Mouse (Mus musculus) mesoderm, embryonic 11.5 days (tissue): ENCODE measurements around the gene Il27.

Experiments used
- DNase-seq: peaks from one replicate; pipeline ENCODE4 v3.0.0-alpha.2; 2012; ENCODE audit warnings: low read depth, low spot score

Il27 gene

DNA sequence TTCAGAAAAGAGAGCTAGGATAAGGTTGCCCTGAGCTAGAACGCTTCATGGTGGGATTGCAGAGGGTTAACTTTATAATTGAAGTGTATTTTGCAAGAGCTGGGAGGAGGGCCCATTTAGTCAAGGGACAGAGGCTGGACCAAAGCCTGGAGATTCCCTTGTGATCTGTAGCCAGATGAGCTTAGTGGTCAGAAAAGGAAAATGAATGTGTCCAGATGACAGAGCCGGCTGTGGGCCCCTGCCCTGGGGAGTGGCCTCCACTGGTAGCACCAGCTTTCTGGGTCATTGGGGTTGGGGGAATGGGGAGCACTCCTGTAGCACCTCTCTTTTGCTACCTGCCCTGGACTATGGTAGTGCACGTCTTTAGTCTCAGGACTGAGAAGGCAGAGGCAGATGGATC lies 12.3 kb upstream of the Il27 start:
- DNase-seq: no peak

DNA sequence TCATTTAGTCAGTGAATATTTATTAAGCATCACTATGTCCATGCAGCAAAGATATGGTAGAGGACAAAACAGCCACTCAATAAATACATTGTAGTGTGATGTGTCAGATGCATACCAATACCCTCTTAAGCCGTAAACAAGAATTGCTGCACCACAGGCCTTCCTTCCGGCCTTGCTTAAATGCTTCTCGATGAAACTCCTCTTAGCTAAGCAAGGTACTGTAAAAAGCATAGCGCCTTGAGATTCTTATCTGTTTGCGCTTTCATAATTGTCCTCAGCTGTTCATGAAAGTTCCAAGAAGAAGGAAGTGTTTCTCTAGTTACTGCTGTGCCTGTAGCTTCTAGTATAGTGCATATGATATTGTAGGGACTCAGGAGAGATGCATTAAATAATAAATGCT lies 11.9 kb upstream of the Il27 start:
- no peak for DNase-seq

DNA sequence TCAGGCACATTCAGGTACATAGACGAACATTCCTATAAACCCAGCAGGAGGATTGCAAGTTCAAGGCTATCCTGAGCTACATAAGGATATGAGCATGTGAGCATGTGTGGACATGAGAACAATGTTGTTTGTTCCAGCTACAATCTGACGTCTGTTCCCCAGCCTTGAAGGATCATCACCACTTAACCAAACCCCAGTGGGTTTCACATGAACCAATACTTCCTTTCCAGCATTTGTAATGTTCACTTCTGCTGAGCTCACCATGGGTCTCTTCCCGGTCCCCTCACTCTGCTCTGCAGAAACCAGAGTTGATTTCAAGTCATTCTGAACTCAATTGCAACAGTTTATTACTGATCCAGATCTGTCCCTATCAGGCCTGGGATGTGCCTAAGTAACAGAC lies 7.9 kb upstream of the Il27 start:
- no peak for DNase-seq

DNA sequence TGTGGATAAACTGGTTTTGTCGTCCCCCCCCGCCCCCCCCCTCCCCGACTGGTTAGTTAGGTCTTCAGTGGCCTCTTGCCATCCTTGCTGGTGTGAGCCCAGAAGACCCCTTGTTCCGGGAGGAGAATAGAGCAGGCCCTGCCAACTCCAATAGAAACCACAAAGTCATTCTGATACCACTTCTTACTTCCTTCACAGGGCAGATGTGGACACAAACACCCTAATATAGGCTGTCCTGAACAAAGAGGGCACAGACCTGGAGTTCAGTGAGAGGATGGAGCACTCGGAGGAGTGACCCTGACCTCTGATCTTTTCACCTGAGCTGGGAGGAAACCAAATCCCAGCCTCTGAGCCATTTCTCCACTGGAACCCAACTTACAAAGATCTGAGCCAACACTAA lies 7.2 kb upstream of the Il27 start:
- DNase-seq: no peak

DNA sequence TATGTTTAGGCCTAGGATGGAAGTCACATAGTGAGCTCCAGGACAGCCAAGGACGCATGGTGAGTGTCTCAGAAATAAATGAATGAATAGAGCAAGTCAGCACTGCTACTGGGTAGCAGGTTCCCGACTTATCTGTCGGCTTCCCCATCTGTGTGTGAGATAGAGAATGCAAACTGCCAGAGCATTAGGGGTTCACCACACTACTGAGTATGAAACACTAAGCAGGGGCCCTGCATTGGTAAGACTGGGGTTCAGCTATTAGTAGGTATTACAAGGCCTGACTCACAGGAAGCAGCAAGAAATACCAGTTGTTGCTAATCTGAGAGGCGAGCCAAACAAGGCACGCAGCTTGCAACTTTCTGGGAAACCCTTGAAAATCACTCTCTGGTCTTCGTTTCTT lies 4.2 kb upstream of the Il27 start:
- DNase-seq: no peak

DNA sequence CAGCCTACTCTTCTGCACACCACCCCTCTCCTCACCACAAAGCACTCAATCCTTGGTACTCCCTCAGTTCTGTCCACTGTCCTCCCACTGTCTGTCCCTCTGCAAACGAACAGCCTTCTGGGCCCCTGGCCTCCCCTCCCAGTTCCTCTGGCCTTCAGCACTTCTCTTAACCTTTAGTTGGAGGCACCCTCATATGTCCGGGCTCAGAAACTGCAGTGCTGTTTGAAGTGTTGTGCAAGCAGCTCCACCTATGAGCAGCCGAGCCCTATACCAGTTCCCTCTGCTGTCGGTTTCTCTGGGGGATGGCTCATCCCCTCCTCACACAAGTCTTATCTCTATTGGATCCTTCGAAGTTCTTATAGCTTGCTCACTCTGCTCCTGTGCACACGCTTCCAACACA lies 1.7 kb upstream of the Il27 start:
- DNase-seq: no peak

DNA sequence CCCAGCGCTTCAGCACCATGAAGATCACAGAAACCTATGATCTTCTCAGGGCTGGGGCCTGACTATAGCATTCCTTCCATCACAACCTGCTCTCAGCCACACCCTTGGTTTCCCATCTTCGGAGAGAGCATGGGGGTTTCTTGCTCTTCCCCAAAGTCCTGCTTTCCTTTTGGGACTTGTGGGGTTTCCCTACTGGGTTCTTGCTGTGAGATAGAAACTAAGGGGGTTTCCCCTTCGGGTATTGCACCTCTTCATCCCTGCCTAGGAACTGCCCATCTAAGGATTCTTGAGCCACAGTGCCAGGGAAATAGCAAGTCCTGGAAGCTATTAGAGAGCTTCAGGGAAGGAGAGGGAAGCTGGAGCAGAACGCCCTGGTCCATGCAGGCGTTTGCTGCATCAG lies 1.1 kb upstream of the Il27 start:
- DNase-seq: no peak

DNA sequence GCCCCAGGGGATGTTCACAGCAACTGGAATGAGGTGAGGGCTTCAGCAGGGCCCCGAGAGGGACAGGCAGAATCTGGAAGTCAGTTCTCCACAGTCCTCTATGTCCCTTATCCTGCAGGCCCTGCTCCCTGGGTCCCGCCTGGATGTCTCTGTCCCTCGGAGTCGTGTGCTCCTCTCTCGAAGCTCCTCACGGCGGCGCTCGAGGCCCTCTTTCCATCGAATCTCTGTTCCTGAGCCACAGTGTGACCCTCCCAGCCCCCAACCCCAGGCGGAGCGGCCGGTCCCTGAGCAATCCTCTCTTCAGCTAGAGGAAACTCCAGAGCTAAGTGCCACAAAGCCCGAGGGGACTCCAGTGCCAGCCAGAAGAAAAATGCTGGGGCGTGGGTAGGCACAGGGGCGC lies 7.0 kb downstream of the Il27 start:
- DNase-seq: peak; percentile 75

DNA sequence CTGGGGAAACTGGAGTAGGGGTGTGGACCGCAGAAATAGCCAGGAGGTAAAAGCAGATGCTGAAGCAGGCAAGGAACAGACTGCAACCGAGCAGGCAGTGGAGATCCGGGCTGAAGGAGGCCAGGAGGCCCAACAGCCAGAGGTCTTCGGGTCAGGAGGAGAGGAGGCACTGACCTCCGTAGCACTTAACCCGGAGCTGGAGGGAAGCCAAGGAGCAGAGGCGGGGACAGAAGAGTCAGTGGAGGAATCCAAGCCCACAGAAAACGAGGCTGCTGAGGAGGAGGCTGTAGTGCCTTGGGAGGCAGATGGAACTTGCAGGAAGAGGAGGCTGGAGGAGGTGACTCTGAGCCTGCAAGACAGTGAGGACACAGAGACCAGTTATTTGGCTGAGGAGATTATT lies 7.9 kb downstream of the Il27 start:
- no peak for DNase-seq

DNA sequence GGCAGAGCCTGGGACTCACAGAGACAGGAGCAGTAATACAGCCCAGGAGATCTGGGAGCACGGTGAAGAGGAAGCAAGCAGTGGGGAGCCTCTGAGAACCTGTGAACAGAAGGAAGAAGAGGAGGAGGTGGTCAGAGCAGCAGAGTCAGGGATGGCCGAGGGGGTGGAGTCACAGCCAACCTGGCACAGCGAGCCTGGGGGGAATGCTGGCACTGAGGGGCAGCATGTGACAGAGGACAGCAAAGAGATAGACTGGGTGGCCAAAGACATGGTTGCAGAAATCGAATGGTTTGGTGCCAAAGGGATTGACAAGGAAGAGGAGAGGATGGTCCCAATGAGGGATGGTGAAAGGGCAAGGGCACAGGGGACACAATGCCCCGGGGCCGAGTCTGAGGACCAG lies 9.0 kb downstream of the Il27 start, which contains the start of gene Cln3:
Gene Cln3 (minus strand): TSS at position 101 of the 400 bp plus-strand sequence.
- DNase-seq: no peak

DNA sequence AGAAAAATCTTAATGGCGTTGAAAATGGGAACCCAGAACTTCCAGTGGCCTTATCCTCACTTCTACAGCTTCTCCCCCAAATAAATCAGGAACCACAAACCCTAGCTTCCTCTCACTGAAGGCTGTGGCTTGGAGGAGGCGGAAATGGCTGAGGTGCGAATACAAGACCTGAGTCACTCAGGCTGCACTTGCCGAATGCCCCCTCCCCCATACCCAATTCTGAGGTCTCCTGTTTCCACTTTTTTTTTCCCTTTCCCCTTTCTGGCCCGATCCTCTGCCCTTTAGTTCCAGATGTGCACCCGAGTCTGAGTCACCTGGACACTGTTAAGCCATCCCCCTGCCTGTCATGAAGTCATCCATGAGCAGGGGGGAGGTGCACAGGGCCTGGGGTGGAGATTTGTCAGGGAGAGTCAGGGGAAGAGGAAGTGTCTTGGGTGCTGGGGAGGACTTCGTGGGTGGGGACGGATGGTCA lies 10.2 kb downstream of the Il27 start, which contains the start of gene Apobr:
Gene Apobr (plus strand): TSS at position 437 of the 472 bp plus-strand sequence.
- DNase-seq: no peak

DNA sequence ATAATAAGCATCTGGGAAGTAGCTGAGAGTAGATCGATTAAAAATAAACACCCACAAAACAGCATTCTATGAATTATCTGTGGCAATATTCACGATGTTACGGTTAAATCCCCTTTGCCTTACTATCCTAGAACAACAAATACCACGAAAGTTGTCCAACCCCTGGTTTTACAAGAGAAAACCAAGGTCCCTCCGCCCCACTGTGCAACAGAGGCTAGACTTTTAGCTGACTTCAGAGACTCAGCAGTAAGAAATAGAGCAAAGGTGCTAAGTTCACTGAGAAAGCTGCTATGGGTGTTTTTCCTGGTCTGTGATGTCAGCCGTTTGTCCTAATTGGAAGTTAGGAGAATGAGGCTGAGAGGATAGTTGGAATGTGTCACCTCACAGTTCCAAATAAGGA lies 11.0 kb downstream of the Il27 start:
- no peak for DNase-seq

DNA sequence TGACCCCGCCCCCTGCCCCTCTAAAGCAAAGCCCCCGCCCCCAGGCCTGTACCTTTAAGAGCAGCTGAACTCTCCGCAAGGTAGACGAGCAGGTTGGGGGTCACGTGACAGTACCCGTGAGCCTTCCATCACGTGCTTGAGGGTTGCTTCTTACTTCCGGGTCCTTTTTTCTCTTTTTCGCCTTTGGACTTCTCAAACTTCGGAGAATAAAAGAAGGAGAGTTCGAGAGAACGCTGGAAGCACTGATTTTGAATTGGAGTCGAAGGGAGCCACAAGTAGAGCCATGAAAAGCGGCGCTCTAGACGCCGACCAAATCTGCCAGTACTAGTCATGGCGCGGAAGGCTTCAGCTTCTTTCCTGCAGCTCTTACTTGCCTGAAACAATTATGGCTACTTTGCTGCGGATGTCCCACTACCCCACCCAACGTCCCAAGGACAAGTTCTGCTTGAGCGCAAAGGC lies 11.5 kb downstream of the Il27 start:
- DNase-seq: peak; percentile 91

DNA sequence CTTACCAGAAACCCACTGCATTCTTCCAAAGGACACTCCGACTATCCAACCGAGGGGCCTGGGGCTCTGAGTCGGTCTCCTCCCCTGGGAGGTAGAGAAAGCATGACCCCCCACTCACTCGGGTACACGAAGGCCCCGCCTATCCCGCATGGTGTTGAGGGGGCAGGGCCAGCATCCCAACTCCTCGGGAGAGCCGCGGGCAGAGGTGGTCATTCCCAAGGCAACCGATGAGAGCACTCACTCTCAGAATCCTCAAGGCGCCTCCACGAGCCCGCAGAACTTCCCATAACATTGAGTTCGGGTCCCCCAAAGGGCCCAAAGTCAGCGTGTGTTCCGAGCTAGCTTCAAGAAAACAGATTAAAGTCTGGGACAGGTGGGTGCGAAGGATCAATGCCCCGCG lies 12.0 kb downstream of the Il27 start:
- DNase-seq: peak; percentile 47

DNA sequence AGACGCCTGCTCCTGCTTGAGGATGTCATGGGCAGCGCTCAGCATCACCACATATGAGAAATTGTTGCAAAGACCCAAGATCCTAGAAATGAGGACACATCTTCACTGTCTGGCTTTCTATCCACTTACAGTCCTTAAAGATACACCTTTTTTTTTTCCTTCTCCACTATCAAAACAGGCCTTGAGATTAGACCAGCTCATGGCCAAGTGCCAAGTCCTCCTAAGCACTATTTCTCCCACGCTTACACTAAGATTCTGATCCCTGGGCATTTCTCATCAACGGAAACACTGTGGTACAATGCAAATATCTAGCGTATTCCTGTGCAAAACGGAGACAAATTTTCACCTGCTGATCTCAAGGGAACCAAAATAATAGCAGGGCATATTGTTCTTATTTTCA lies 13.1 kb downstream of the Il27 start:
- DNase-seq: no peak

DNA sequence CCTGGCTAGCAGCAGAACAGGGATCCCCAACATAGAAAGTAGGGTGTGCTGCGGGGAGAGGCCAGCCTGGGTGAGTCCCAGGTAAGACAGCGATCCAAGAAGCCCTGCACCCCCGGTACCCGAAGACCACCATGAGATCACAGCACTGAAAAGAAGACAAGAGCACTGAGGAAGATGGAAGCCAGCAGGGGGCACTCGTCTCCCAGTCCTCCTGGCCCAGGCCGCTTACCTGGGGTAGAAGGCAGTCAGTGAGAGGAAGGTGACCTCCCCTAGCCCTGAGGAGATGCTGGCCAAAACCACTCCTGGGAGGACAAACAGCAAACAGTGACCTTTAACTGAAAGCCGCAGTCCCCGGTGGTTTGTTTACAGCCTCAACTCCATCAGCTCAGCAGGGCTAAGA lies 15.6 kb downstream of the Il27 start:
- DNase-seq: no peak

DNA sequence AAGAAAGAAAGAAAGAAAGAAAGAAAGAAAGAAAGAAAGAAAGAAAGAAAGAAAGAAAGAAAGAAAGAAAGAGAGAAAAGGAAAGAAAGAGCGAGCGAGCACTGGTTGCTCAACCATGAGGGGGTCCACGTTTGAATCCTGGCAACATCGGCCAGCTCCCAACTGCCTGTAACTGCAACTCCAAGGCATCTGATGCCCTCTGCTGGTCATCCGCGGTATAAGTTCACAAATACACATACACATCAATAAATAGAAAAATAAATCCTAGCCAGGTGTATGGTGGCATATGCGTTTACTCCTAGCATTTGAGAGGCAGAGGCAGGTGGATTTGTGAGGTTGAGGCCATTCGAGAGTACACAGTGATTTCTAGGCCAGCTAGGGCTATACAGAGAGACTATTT lies 17.8 kb downstream of the Il27 start:
- peak; percentile 75 for DNase-seq

DNA sequence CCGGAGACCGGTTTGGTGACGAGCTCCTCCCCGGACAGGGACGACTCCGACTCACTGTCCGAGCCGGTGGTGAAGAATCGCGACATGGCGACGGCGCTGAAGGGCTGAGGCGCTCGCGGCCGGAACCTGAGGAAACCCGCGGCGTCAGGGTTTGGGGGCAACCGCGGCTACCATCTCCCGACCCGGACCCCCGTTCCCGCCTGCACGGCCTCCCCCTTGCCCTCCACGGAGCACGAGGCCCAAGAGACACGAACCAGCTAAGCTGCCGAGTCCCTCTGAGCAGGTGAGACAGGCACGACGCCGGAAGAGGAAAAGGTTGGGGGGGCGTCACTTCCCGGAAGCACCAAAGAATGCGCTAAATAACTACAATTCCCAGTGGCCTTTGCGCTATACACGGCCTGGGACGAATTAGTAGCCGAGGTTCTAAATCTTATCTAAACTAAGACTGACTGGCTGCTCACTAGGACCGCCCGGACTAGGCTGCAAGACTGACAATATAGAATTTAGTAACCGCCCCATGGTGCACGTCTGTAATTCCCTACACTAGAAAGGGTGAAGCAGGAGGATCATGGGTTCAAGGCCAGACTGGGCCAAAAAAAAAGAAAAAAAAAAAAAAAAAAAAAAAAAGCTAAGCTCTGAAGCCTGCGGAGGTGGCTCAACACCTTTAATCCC lies 28.5 kb downstream of the Il27 start, which contains the start of gene Eif3c:
Gene Eif3c (minus strand): TSS at position 318 of the 672 bp plus-strand sequence.
- DNase-seq: peak; percentile 92

DNA sequence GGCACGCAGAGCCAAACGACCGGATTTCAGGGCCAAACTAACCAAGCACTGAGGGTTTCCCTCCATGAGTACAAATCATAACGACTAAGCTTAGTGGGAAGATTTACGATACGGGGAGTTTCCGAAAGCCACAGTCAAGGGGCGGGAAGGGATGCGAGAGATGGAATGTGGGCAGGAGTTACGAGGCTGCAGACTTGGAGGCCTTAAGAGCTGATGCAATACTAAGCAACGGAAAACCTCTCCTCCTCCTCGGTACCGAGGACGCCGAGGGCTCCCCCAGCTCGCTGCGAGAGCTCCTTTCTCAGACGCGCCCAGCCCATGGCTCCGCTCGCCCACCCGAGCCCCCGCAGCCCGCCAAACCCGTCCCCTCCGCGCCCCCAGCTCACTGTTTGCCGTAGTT lies 29.0 kb downstream of the Il27 start:
- DNase-seq: peak; percentile 66

DNA sequence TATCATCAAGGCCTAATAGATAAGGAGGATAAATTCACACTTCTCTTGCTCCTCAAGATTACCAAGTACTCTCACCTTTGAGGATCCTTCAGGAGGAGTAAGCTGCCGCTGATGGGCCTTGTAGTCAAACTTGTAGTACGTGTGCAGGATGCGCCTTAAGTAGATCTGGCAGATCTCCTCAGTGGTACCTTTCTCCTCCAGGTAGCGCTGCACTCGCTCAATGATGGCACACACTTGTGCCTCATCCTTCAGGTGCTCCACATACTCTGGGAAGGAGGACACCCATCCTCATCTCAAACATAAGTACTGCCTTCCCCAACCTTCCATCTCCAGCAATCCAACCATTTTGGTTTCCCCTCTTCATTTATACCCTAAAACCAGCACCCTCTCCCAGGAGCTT lies 38.1 kb downstream of the Il27 start:
- no peak for DNase-seq

DNA sequence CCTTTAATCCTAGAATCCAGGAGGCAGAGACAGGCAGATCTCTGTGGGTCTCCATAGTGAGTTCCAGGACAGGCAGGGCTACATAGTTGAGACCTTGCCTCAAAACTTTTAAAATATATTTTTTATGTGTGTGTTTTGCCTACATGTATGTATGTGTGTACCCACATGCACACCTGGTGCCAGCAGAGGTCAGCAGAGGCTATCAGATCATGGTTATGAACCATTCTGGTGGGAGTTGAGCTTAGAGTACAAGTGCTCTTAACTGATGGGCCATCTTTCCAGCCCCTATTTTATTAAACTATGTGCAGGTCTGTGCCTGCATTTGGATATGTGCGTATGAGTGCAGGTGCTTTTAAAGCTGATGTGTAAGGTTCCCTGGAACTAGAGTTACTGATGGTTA lies 39.9 kb downstream of the Il27 start:
- no peak for DNase-seq

DNA sequence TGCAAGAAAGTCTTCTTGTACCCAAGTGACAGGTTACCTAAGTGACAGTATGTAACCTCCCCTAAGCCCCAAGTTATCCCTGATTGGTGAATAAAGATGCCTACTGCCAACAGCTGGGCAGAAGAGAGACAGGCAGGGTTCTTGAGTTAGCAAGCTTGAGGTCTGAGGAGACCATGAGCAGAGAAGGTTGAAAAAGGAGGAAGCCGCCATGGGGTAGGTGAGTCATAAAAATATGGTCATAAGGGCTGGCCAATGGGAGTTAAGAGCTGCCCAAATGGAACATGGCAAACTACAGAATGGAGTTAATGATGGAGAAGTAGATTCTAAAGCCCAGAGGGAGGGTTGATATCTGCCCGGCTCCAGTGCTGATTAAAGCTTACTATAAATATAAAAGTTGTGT lies 49.1 kb downstream of the Il27 start:
- DNase-seq: no peak

DNA sequence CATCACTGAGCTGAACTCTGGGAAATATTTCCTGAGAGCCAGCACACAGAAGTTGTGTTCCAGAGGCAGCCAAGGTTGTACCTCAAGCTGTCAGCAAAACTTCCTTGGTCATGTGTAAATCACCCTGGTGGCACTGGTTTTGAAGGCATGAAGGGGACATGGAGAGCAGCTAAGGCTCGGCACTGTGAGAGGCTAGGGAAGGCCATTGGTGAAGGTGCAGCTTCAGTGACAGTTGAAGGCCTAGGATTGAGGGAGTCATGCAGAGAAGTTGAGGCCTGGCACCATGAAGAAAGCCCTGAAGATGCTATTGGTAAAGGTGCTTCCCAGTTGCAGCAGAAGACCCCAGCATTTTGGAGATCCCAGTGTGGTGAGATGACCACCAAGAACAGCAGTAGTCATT lies 53.1 kb downstream of the Il27 start:
- no peak for DNase-seq
